Comparison of ENCODE assay signal across 8 mouse cellular contexts in the genomic region with DNA sequence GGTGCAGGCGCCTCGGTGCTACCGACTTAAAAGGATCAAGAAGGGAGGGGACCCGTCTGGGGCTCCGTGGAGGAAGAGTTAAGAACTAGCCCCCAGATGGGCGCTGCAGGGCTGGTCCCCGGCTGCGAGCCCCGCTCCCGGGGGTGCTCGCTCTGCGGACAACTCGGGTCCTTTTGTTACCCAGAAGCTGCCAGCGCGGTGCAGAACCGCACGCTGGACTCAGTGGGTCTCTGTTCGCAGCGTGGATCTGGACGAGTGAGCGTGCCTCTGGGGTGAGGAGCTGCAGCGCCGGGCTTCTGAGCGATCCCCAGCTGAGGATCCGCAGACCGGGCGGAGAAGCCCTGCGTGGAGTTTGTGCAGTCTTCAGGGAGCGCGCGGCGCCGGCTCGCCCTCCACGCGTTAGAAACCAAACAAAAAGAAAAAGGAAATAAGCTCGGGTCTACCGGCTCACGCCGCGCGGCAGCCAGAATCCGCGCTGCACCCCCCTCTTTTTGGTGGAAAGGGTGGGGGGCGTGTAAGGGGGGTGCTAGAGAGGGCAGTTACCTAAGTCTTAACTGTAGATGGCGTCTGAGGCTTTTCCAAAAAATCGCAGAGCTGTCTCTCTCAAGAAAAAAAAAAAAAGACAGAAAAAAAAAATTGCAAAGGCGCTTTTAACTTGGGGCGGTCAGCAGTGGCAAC. TPM values are rescaled to one million over a fixed set of nuclear protein-coding genes. Genes with fewer than 3 reads are reported as not detected.
DNase-seq lines count a peak whose midpoint lies in the region; TF ChIP-seq lines count a peak whose summit lies in the region.

No protein-coding gene starts in this region.

- no peaks in the 10 kb centered on the region for H3K9me3 ChIP-seq in hindbrain, embryonic 10.5 days

- no peaks in the 10 kb centered on the region for H3K27me3 ChIP-seq in hindbrain, embryonic 10.5 days (ENCODE audit: insufficient read depth, poor library complexity, severe bottlenecking)

- peak; percentile 26; the same call in 1 of the 2 replicates for TF ChIP-seq POLR2A in brain, embryonic 14.5 days (IDR thresholded peaks at IDR 0.05; ENCODE audit: borderline replicate concordance, extremely low read depth, insufficient read depth, insufficient read length, poor library complexity, severe bottlenecking)

- H3K27ac ChIP-seq in hindbrain, embryonic 10.5 days, result peak overlapping the region; percentile 97

- peak overlapping the region; percentile 82 for H3K4me3 ChIP-seq in hindbrain, embryonic 10.5 days

- WGBS in hindbrain, embryonic 10.5 days, result 1% methylated on average over 49 of the region's 49 CpGs

- peaks cover 40% of the 10 kb centered on the region for H3K4me1 ChIP-seq in hindbrain, embryonic 10.5 days (replicated peaks)

- no peaks in the 10 kb centered on the region for H3K36me3 ChIP-seq in hindbrain, embryonic 10.5 days

- peak; percentile 45; the same call in 1 of the 2 replicates for TF ChIP-seq CTCF in brain, embryonic 14.5 days (IDR thresholded peaks at IDR 0.05; ENCODE audit: borderline replicate concordance, extremely low read depth, insufficient read depth, insufficient read length)

- DNase-seq in ES-CJ7 (ENCODE audit: low read depth, low spot score), result peak; percentile 66
- DNase-seq in brain, embryonic 14.5 days (ENCODE audit: low read depth), result peak; percentile 96
- DNase-seq in frontal cortex, adult 2 months (ENCODE audit: extremely low spot score in 1 of 2, low spot score in 1 of 2), result peak; percentile 38 to 73
- DNase-seq in hindbrain, embryonic 10.5 days (ENCODE audit: low spot score), result peak; percentile 75
- DNase-seq in layer of hippocampus, postnatal 25 days (ENCODE audit: extremely low spot score in 1 of 2, low spot score in 1 of 2), result peak; percentile 47 to 59
- peak; percentile 73 for DNase-seq in lung, postnatal 36 days
- peak; percentile 88 for DNase-seq in retina, embryonic 14.5 days (ENCODE audit: low spot score)
- DNase-seq in thymus, postnatal 25 days, result peak; percentile 88

RNA-seq across cellular contexts. Expression of a gene that starts 1.0 kb away (rescaled TPM):
- polyA plus RNA-seq in brain, embryonic 14.5 days (2012; rRNA removed), result 84.3 and 113 TPM in 2 replicates
- polyA plus RNA-seq in frontal cortex, adult 2 months (2012; rRNA removed), result 25.3 and 29.4 TPM in 2 replicates
- polyA plus RNA-seq in hindbrain, embryonic 10.5 days (2016; fragmentation: Nextera tagmentation; extraction: Ambion mirVana), result 41.6 and 56.9 TPM in 2 replicates
- 10 to 100 TPM; 37.5 to 42.7 TPM for total RNA-seq in layer of hippocampus, postnatal 25 days (2021)

Comparison
In these comparisons a context has a peak if more than half of its experiments do, and no peak if none do; other contexts are left out.
1. Peak in every context shown above with its lines: DNase-seq, H3K4me3 ChIP-seq and H3K27ac ChIP-seq.